In genomic region chr8:10448545-10448944, GRCm38 (mm10) we compare ENCODE assay signal across 16 mouse cellular contexts.
DNase-seq lines count a peak whose midpoint lies in the region; ATAC-seq lines count a peak whose summit lies in the region.
"Had no signal": no experiment of that assay in that cellular context is flagged by ENCODE, and none has a peak within 500 bp of the region (broad histone marks: within the 10 kb centered on the region; RNA-seq: fewer than 3 reads in every experiment).

No protein-coding gene starts in this region.

- no peak for ATAC-seq in heart, embryonic 12.5 days (ENCODE audit: insufficient number of reproducible peaks, low FRiP score)
- ATAC-seq: midbrain, embryonic 13.5 days had no signal

- H3K9ac ChIP-seq in heart, embryonic 12.5 days, result no peak overlapping the region
- H3K9ac ChIP-seq: heart, embryonic 15.5 days; hindbrain, embryonic 13.5 days; liver, embryonic 13.5 days; midbrain, embryonic 13.5 days; stomach, embryonic 15.5 days had no signal

- no peak overlapping the region for H3K4me2 ChIP-seq in heart, embryonic 12.5 days
- H3K4me2 ChIP-seq: heart, embryonic 15.5 days; hindbrain, embryonic 13.5 days; liver, embryonic 13.5 days; midbrain, embryonic 13.5 days; stomach, embryonic 15.5 days had no signal

- H3K4me1 ChIP-seq in heart, embryonic 12.5 days (replicated peaks), result no peaks in the 10 kb centered on the region
- H3K4me1 ChIP-seq in forebrain, embryonic 10.5 days, result peaks cover 6% of the 10 kb centered on the region
- H3K4me1 ChIP-seq: heart, embryonic 15.5 days; liver, embryonic 13.5 days; stomach, embryonic 15.5 days had no signal

- H3K9me3 ChIP-seq in heart, embryonic 12.5 days (replicated peaks), result no peaks in the 10 kb centered on the region
- no peaks in the 10 kb centered on the region for H3K9me3 ChIP-seq in forebrain, embryonic 10.5 days
- H3K9me3 ChIP-seq: heart, embryonic 15.5 days; hindbrain, embryonic 13.5 days; liver, embryonic 13.5 days; midbrain, embryonic 13.5 days; stomach, embryonic 15.5 days had no signal

- H3K27ac ChIP-seq in heart, embryonic 12.5 days (ENCODE audit: poor library complexity, severe bottlenecking), result no peak overlapping the region
- H3K27ac ChIP-seq in forebrain, embryonic 10.5 days, result no peak overlapping the region
- H3K27ac ChIP-seq: heart, embryonic 15.5 days; hindbrain, embryonic 13.5 days; liver, embryonic 13.5 days; midbrain, embryonic 13.5 days; stomach, embryonic 15.5 days had no signal

- no peak overlapping the region for H3K4me3 ChIP-seq in heart, embryonic 12.5 days
- H3K4me3 ChIP-seq in forebrain, embryonic 10.5 days, result no peak overlapping the region
- H3K4me3 ChIP-seq: heart, embryonic 15.5 days; hindbrain, embryonic 13.5 days; liver, embryonic 13.5 days; midbrain, embryonic 13.5 days; stomach, embryonic 15.5 days had no signal

- no peaks in the 10 kb centered on the region for H3K27me3 ChIP-seq in heart, embryonic 12.5 days (replicated peaks)
- no peaks in the 10 kb centered on the region for H3K27me3 ChIP-seq in forebrain, embryonic 10.5 days (ENCODE audit: poor library complexity, severe bottlenecking)
- H3K27me3 ChIP-seq: heart, embryonic 15.5 days; hindbrain, embryonic 13.5 days; liver, embryonic 13.5 days; midbrain, embryonic 13.5 days; stomach, embryonic 15.5 days had no signal

- peak; percentile 53 for DNase-seq in heart, adult 11 months
- peak; percentile 39 for DNase-seq in thymus, postnatal 4 days
- DNase-seq in thymus, postnatal 25 days, result no peak
- peak; percentile 44 for DNase-seq in gastrocnemius, postnatal 14 days
- DNase-seq in forebrain, embryonic 10.5 days (ENCODE audit: extremely low spot score, low spot score), result no peak
- DNase-seq in urinary bladder, postnatal 36 days (ENCODE audit: low spot score in 2 of 2), result no peak
- DNase-seq in urinary bladder, postnatal 10 days (ENCODE audit: low spot score), result no peak
- DNase-seq: cerebellum, adult 9-10 months; kidney, adult 18-20 months; liver, embryonic 13.5 days; lung, postnatal 10 days had no signal

- no peaks in the 10 kb centered on the region for H3K36me3 ChIP-seq in heart, embryonic 12.5 days
- no peaks in the 10 kb centered on the region for H3K36me3 ChIP-seq in forebrain, embryonic 10.5 days (replicated peaks)
- H3K36me3 ChIP-seq: heart, embryonic 15.5 days; hindbrain, embryonic 13.5 days; liver, embryonic 13.5 days; midbrain, embryonic 13.5 days; stomach, embryonic 15.5 days had no signal

- intact Hi-C loops in gastrocnemius, postnatal 14 days (cut with DNase I; ENCODE audit: low total_unique reads), result no loop called here

- WGBS in heart, embryonic 12.5 days, result 78% methylated on average over 14 of the region's 14 CpGs
- 89% methylated on average over 14 of the region's 14 CpGs for WGBS in forebrain, embryonic 10.5 days

Comparison
In these comparisons a context has a peak if more than half of its experiments do, and no peak if none do; other contexts are left out.
1. DNase-seq: peak in heart, adult 11 months (single experiment), thymus, postnatal 4 days (single experiment) and gastrocnemius, postnatal 14 days (single experiment); none in thymus, postnatal 25 days (single experiment), forebrain, embryonic 10.5 days (single experiment), urinary bladder, postnatal 36 days (0 of 2) and urinary bladder, postnatal 10 days (single experiment).